Mouse (Mus musculus) small intestine, adult 2 months (tissue): ENCODE data around the gene Phykpl.

Experiments
- CTCF ChIP-seq: fragments of 200-500 bp; IDR thresholded peaks from 2 replicates; pipeline ENCODE4 v1.5.1; 2012; ENCODE audit warnings: low read depth, mild to moderate bottlenecking, control low read depth, inconsistent platforms, low read length, moderate library complexity, mixed read lengths; ENCODE audit not compliant: insufficient replicate concordance, insufficient read length; ENCODE audit errors: extremely low read depth
- POLR2A ChIP-seq: fragments of 200-500 bp; IDR thresholded peaks from 2 replicates; pipeline ENCODE4 v1.6.1; 2012; ENCODE audit warnings: low read depth, mild to moderate bottlenecking, control low read depth, inconsistent platforms, low read length, moderate library complexity

DNA sequence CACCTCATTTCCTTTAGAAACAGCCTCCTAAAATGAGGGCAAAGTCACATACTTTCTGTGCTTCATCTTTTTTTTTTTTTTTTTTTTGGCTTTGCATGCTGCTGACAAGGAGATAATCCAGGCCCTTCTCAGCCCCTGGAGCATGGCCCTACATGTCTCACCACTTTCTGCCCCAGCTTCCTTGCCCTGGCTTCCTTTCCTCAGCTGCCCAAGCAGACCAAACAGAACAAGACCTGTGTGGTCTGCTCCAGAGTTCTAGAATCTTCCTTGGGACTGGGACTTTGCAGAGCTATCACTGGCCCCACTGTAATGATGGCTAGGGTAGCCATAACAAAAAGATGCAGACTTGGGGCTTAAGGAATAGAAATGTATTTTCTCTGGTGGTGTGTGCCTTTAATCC is 5.4 kb downstream of the Phykpl start:
- TF ChIP-seq CTCF (no peak), POLR2A (no peak)
